Mouse (Mus musculus): ENCODE results near the gene Sigmar1.
"Not testable (repeated sequence)": the region's sequence is repeated elsewhere in the genome, so short reads cannot be mapped to it uniquely, and the experiment has no call there.

GRCm38 (mm10) chr4:41690014-41690413 is 65.9 kb downstream of the Sigmar1 start:
- TF ChIP-seq CTCF, EP300 (IDR thresholded peaks at IDR 0.05; ENCODE audit: low read depth): not testable (repeated sequence)
